Mouse (Mus musculus) megakaryocyte, embryonic 14.5 days (primary cell): ENCODE results near the gene Cmya5.

Experiments used
- FLI1 ChIP-seq: IDR thresholded peaks from 2 replicates; pipeline ENCODE4 v1.6.1; 2012; ENCODE audit warnings: low read length, inconsistent platforms, mixed read lengths
- GATA1 ChIP-seq: IDR thresholded peaks from 3 replicates; pipeline ENCODE4 v1.6.1; 2012; ENCODE audit warnings: mixed read lengths, low read length, inconsistent platforms, borderline replicate concordance

GRCm38 (mm10) chr13:93000640-93001351 lies 143.7 kb downstream of the Cmya5 start:
- TF ChIP-seq FLI1 = no peak
- TF ChIP-seq GATA1 = no peak
